Mouse (Mus musculus): ENCODE results near the gene Chl1.

DNA sequence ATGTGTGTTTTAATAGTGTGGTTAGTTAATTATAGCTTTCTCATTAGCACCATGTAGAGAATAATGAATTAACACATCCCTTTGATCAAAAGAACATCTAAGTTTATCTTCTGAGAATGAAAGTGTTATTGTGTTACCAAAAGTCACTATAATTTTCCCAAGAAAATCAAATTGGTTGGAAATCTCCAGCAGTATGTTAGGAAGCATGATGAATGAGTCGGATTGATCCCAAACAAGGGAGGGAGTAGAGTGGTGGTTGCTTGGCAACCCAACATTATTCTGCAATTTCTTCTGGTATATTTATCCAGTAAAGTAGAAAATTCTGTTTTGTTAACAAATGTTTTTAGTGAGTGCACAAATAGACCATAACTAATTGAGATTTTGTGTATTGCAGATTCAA lies 4.4 kb downstream of the Chl1 start:
- TF ChIP-seq CTCF (IDR thresholded peaks at IDR 0.05; ENCODE audit: low read depth) (no peak), EP300 (optimal IDR thresholded peaks at IDR 0.05) (no peak)
